Mouse (Mus musculus) G1E (cell line): ENCODE data around the gene Ypel5.

Source experiments
- CTCF ChIP-seq: IDR thresholded peaks from 2 replicates; pipeline ENCODE4 v1.5.1; 2012; ENCODE audit warnings: low read depth, low read length, inconsistent platforms, mixed read lengths
- GATA1 ChIP-seq: IDR thresholded peaks from 2 replicates; pipeline ENCODE4 v1.6.1; 2012; ENCODE audit warnings: borderline replicate concordance, low read length, inconsistent platforms, mixed read lengths
- GATA2 ChIP-seq: IDR thresholded peaks from 2 replicates; pipeline ENCODE4 v1.6.1; 2012; ENCODE audit warnings: low read depth, low read length, inconsistent platforms, borderline replicate concordance
- POLR2AphosphoS5 ChIP-seq: IDR thresholded peaks from 2 replicates; pipeline ENCODE4 v1.6.1; 2012; ENCODE audit warnings: low read depth, low read length, inconsistent platforms; ENCODE audit not compliant: insufficient replicate concordance
- TAL1 ChIP-seq: conservative IDR thresholded peaks from 2 replicates; pipeline ENCODE4 v1.6.1; 2012; ENCODE audit warnings: low read depth, low read length, inconsistent platforms, mixed read lengths

GRCm38 (mm10) chr17:72844393-72844792, 8.1 kb downstream of the Ypel5 start:
- TF ChIP-seq CTCF (no peak), POLR2AphosphoS5 (no peak), GATA1 (no peak), GATA2 (no peak), TAL1 (no peak)
